Comparison of ENCODE assay signal across 9 mouse cellular contexts in genomic region chr8:84179946-84180345, GRCm38 (mm10). TPM values are rescaled to one million over a fixed set of nuclear protein-coding genes. Genes with fewer than 3 reads are reported as not detected.
DNase-seq lines count a peak whose midpoint lies in the region; ATAC-seq lines count a peak whose summit lies in the region.
"Had no signal": no experiment of that assay in that cellular context is flagged by ENCODE, and none has a peak within 500 bp of the region (broad histone marks: within the 10 kb centered on the region; RNA-seq: fewer than 3 reads in every experiment).

No protein-coding gene starts in this region.

- peak overlapping the region; percentile 91 for H3K27ac ChIP-seq in kidney, embryonic 14.5 days (ENCODE audit: low read depth, low read length)
- H3K27ac ChIP-seq in forebrain, embryonic 11.5 days (ENCODE audit: low read depth, low read length) = peak overlapping the region; percentile 92
- peak overlapping the region; percentile 97 for H3K27ac ChIP-seq in limb, embryonic 10.5 days
- H3K27ac ChIP-seq in neural tube, embryonic 11.5 days (ENCODE audit: low read depth, low read length) = peak overlapping the region; percentile 89

- no peak for DNase-seq in kidney, postnatal 14 days
- no peak for DNase-seq in forebrain, embryonic 11.5 days (ENCODE audit: low spot score)
- DNase-seq in limb, embryonic 10.5 days (ENCODE audit: low spot score) = no peak
- peak; percentile 15 for DNase-seq in neural tube, embryonic 11.5 days (ENCODE audit: low spot score)
- DNase-seq in T-cell, adult 2 months (ENCODE audit: low spot score) = no peak
- DNase-seq in urinary bladder, postnatal 14 days (ENCODE audit: low spot score) = no peak
- DNase-seq: adrenal gland, adult 8-10 months had no signal

- peak overlapping the region; percentile 19; the same call in 1 of the 2 replicates for H3K4me3 ChIP-seq in kidney, embryonic 14.5 days (ENCODE audit: low read length)
- H3K4me3 ChIP-seq in forebrain, embryonic 11.5 days (ENCODE audit: low read depth, low read length) = peak overlapping the region; percentile 15
- peak overlapping the region; percentile 47 for H3K4me3 ChIP-seq in limb, embryonic 10.5 days
- peak overlapping the region; percentile 20 for H3K4me3 ChIP-seq in neural tube, embryonic 11.5 days (ENCODE audit: low read depth, low read length)

- WGBS in kidney, embryonic 14.5 days = 13% methylated on average over 4 of the region's 4 CpGs
- 11% methylated on average over 4 of the region's 4 CpGs for WGBS in forebrain, embryonic 11.5 days
- WGBS in limb, embryonic 10.5 days = 11% methylated on average over 4 of the region's 4 CpGs
- 7% methylated on average over 4 of the region's 4 CpGs for WGBS in neural tube, embryonic 11.5 days

- ATAC-seq in kidney, embryonic 14.5 days (ENCODE audit: low FRiP score, low TSS enrichment) = no peak; the same call in 1 of the 2 replicates
- ATAC-seq in forebrain, embryonic 11.5 days (replicated peaks; ENCODE audit: low FRiP score) = no peak
- no peak for ATAC-seq in neural tube, embryonic 11.5 days (ENCODE audit: insufficient read depth, low FRiP score, low TSS enrichment)
- ATAC-seq in frontal cortex, adult (ENCODE audit: low TSS enrichment) = no peak

- peaks cover 48% of the 10 kb centered on the region for H3K4me1 ChIP-seq in kidney, embryonic 14.5 days (ENCODE audit: control insufficient read depth, insufficient read depth, low read length)
- H3K4me1 ChIP-seq in forebrain, embryonic 11.5 days (replicated peaks; ENCODE audit: control insufficient read depth, insufficient read depth, low read length) = peaks cover 23% of the 10 kb centered on the region
- peaks cover 72% of the 10 kb centered on the region for H3K4me1 ChIP-seq in limb, embryonic 10.5 days
- H3K4me1 ChIP-seq in neural tube, embryonic 11.5 days (ENCODE audit: control insufficient read depth, insufficient read depth, low read length) = peaks cover 40% of the 10 kb centered on the region

- H3K27me3 ChIP-seq in kidney, embryonic 14.5 days (ENCODE audit: control insufficient read depth, insufficient read depth, low read length) = no peaks in the 10 kb centered on the region
- no peaks in the 10 kb centered on the region for H3K27me3 ChIP-seq in forebrain, embryonic 11.5 days (ENCODE audit: control insufficient read depth, insufficient read depth, low read length)
- peaks cover 6% of the 10 kb centered on the region for H3K27me3 ChIP-seq in limb, embryonic 10.5 days (ENCODE audit: low read depth, poor library complexity, severe bottlenecking)
- no peaks in the 10 kb centered on the region for H3K27me3 ChIP-seq in neural tube, embryonic 11.5 days (ENCODE audit: control insufficient read depth, insufficient read depth, low read length)

- H3K9ac ChIP-seq in kidney, embryonic 14.5 days (ENCODE audit: low read depth, low read length) = peak overlapping the region; percentile 42; the same call in 1 of the 2 replicates
- H3K9ac ChIP-seq in forebrain, embryonic 11.5 days (ENCODE audit: low read length) = peak overlapping the region; percentile 75
- H3K9ac ChIP-seq in neural tube, embryonic 11.5 days (ENCODE audit: low read length) = peak overlapping the region; percentile 63

- H3K9me3 ChIP-seq in kidney, embryonic 14.5 days (ENCODE audit: control insufficient read depth, low read length) = no peaks in the 10 kb centered on the region
- H3K9me3 ChIP-seq in forebrain, embryonic 11.5 days (ENCODE audit: control insufficient read depth, low read length) = no peaks in the 10 kb centered on the region
- no peaks in the 10 kb centered on the region for H3K9me3 ChIP-seq in limb, embryonic 10.5 days (replicated peaks)
- H3K9me3 ChIP-seq in neural tube, embryonic 11.5 days (ENCODE audit: control insufficient read depth, low read length) = no peaks in the 10 kb centered on the region

- H3K36me3 ChIP-seq in kidney, embryonic 14.5 days (ENCODE audit: control insufficient read depth, insufficient read depth, low read length) = peaks cover 4% of the 10 kb centered on the region
- no peaks in the 10 kb centered on the region for H3K36me3 ChIP-seq in forebrain, embryonic 11.5 days (ENCODE audit: control insufficient read depth, insufficient read depth, low read length)
- H3K36me3 ChIP-seq in limb, embryonic 10.5 days = peaks cover 47% of the 10 kb centered on the region
- H3K36me3 ChIP-seq in neural tube, embryonic 11.5 days (ENCODE audit: control insufficient read depth, insufficient read depth, low read length) = peaks cover 4% of the 10 kb centered on the region; the same call in 1 of the 2 replicates

- peak overlapping the region; percentile 39 for H3K4me2 ChIP-seq in kidney, embryonic 14.5 days (replicated peaks; ENCODE audit: low read depth, low read length)
- peak overlapping the region; percentile 61 for H3K4me2 ChIP-seq in forebrain, embryonic 11.5 days (ENCODE audit: low read depth, low read length, severe bottlenecking)
- H3K4me2 ChIP-seq in neural tube, embryonic 11.5 days (ENCODE audit: low read depth) = peak overlapping the region; percentile 55

RNA-seq across cellular contexts. Expression of gene Nanos3, which starts 5.1 kb away (rescaled TPM):
- polyA plus RNA-seq in kidney, embryonic 14.5 days (2014; fragmentation: Nextera tagmentation; extraction: Ambion mirVana) = 4.3 and 5.5 TPM in 2 replicates
- 2.9 and 5.0 TPM in 2 replicates for polyA plus RNA-seq in forebrain, embryonic 11.5 days (2014; fragmentation: Nextera tagmentation; extraction: Ambion mirVana)
- polyA plus RNA-seq in limb, embryonic 10.5 days (2016; fragmentation: Nextera tagmentation; extraction: Ambion mirVana) = 3.1 and 3.2 TPM in 2 replicates
- polyA plus RNA-seq in neural tube, embryonic 11.5 days (2014; fragmentation: Nextera tagmentation; extraction: Ambion mirVana) = 6.2 TPM in 2 replicates

RNA-seq across cellular contexts. Expression of gene 4930432K21Rik, which starts 32.1 kb away (rescaled TPM):
- polyA plus RNA-seq in kidney, embryonic 14.5 days (2014; fragmentation: Nextera tagmentation; extraction: Ambion mirVana) = 0.87 and 1.2 TPM in 2 replicates
- polyA plus RNA-seq in forebrain, embryonic 11.5 days (2014; fragmentation: Nextera tagmentation; extraction: Ambion mirVana) = 1.2 and 1.5 TPM in 2 replicates
- polyA plus RNA-seq in limb, embryonic 10.5 days (2016; fragmentation: Nextera tagmentation; extraction: Ambion mirVana) = 1.5 and 2.3 TPM in 2 replicates
- polyA plus RNA-seq in neural tube, embryonic 11.5 days (2014; fragmentation: Nextera tagmentation; extraction: Ambion mirVana) = 1.0 and 1.3 TPM in 2 replicates

RNA-seq across cellular contexts. Expression of gene Cc2d1a, which starts 32.2 kb away (rescaled TPM):
- 11.7 and 17.7 TPM in 2 replicates for polyA plus RNA-seq in kidney, embryonic 14.5 days (2014; fragmentation: Nextera tagmentation; extraction: Ambion mirVana)
- polyA plus RNA-seq in forebrain, embryonic 11.5 days (2014; fragmentation: Nextera tagmentation; extraction: Ambion mirVana) = 16.0 and 17.1 TPM in 2 replicates
- 22.6 and 24.8 TPM in 2 replicates for polyA plus RNA-seq in limb, embryonic 10.5 days (2016; fragmentation: Nextera tagmentation; extraction: Ambion mirVana)
- 11.2 and 12.4 TPM in 2 replicates for polyA plus RNA-seq in neural tube, embryonic 11.5 days (2014; fragmentation: Nextera tagmentation; extraction: Ambion mirVana)

RNA-seq across cellular contexts. Expression of gene Podnl1, which starts 54.2 kb away (rescaled TPM):
- polyA plus RNA-seq in kidney, embryonic 14.5 days (2014; fragmentation: Nextera tagmentation; extraction: Ambion mirVana) = 0.19 and 0.34 TPM in 2 replicates
- 0.17 and 0.21 TPM in 2 replicates for polyA plus RNA-seq in forebrain, embryonic 11.5 days (2014; fragmentation: Nextera tagmentation; extraction: Ambion mirVana)
- 0.29 TPM in 1 of 2 replicates, not detected in the other for polyA plus RNA-seq in limb, embryonic 10.5 days (2016; fragmentation: Nextera tagmentation; extraction: Ambion mirVana)
- polyA plus RNA-seq in neural tube, embryonic 11.5 days (2014; fragmentation: Nextera tagmentation; extraction: Ambion mirVana) = 0.27 TPM in 1 of 2 replicates, not detected in the other

RNA-seq across cellular contexts. Expression of gene Zswim4, which starts 56.9 kb away (rescaled TPM):
- 10.2 and 15.7 TPM in 2 replicates for polyA plus RNA-seq in kidney, embryonic 14.5 days (2014; fragmentation: Nextera tagmentation; extraction: Ambion mirVana)
- 34.7 and 37.1 TPM in 2 replicates for polyA plus RNA-seq in forebrain, embryonic 11.5 days (2014; fragmentation: Nextera tagmentation; extraction: Ambion mirVana)
- polyA plus RNA-seq in limb, embryonic 10.5 days (2016; fragmentation: Nextera tagmentation; extraction: Ambion mirVana) = 40.1 and 44.4 TPM in 2 replicates
- 34.9 and 35.5 TPM in 2 replicates for polyA plus RNA-seq in neural tube, embryonic 11.5 days (2014; fragmentation: Nextera tagmentation; extraction: Ambion mirVana)
